8 mouse cellular contexts compared by ENCODE assay signal in genomic region chr1:37429366-37430296, GRCm38 (mm10). TPM values are rescaled to one million over a fixed set of nuclear protein-coding genes. Genes with fewer than 3 reads are reported as not detected.
DNase-seq lines count a peak whose midpoint lies in the region; ATAC-seq lines count a peak whose summit lies in the region.

TSS of gene Coa5 (minus strand) at chr1:37430103.
TSS of gene Unc50 (plus strand) at chr1:37430139.

- H3K4me2 ChIP-seq in hindbrain, embryonic 14.5 days (replicated peaks), result peak within 1 kb of the TSS; percentile 93

- no peaks in the 10 kb centered on the region for H3K9me3 ChIP-seq in hindbrain, embryonic 14.5 days (ENCODE audit: control insufficient read depth, low read length)

- 3% methylated on average over 56 of the region's 57 CpGs for WGBS in hindbrain, embryonic 14.5 days

- peak within 1 kb of the TSS; percentile 87 for H3K9ac ChIP-seq in hindbrain, embryonic 14.5 days

- peak within 1 kb of the TSS; percentile 83 for H3K4me3 ChIP-seq in hindbrain, embryonic 14.5 days (replicated peaks; ENCODE audit: low read length)

- peak; percentile 99 for ATAC-seq in hindbrain, embryonic 14.5 days (ENCODE audit: low FRiP score)

- peak; percentile 97 for DNase-seq in R1 (ENCODE audit: low read depth, low spot score)
- peak; percentile 96 to 97 for DNase-seq in cerebellum, postnatal 25 days
- peak; percentile 90 to 91 for DNase-seq in frontal cortex, postnatal 25 days (ENCODE audit: low spot score in 2 of 2)
- peak; percentile 98 for DNase-seq in hindbrain, embryonic 14.5 days (ENCODE audit: low spot score)
- peak; percentile 95 for DNase-seq in layer of hippocampus, postnatal 36 days
- DNase-seq in lung, postnatal 36 days, result peak; percentile 97
- DNase-seq in retina, postnatal 1 day, result peak; percentile 98
- peak; percentile 86 to 92 for DNase-seq in urinary bladder, adult 18-20 months (ENCODE audit: low spot score in 2 of 2)

- peaks cover 43% of the 10 kb centered on the region for H3K36me3 ChIP-seq in hindbrain, embryonic 14.5 days (replicated peaks; ENCODE audit: control insufficient read depth, insufficient read depth)

- H3K4me1 ChIP-seq in hindbrain, embryonic 14.5 days (replicated peaks; ENCODE audit: control insufficient read depth, insufficient read depth, low read length), result peaks cover 22% of the 10 kb centered on the region

- H3K27me3 ChIP-seq in hindbrain, embryonic 14.5 days (ENCODE audit: control insufficient read depth, insufficient read depth, low read length), result no peaks in the 10 kb centered on the region

- peak within 1 kb of the TSS; percentile 77 for H3K27ac ChIP-seq in hindbrain, embryonic 14.5 days

RNA-seq across cellular contexts. Expression of gene Coa5, which starts in this region (rescaled TPM):
- 69.3 and 76.4 TPM in 2 replicates for polyA plus RNA-seq in hindbrain, embryonic 14.5 days (2014; fragmentation: Nextera tagmentation; extraction: Ambion mirVana)
- total RNA-seq in layer of hippocampus, postnatal 36 days (2021), result 10 to 100 TPM; 61.9 to 64.0 TPM

RNA-seq across cellular contexts. Expression of gene Unc50, which starts in this region (rescaled TPM):
- 124 and 126 TPM in 2 replicates for polyA plus RNA-seq in hindbrain, embryonic 14.5 days (2014; fragmentation: Nextera tagmentation; extraction: Ambion mirVana)
- total RNA-seq in layer of hippocampus, postnatal 36 days (2021), result 10 to 100 TPM; 57.5 to 57.8 TPM

Comparison
In these comparisons a context has a peak if more than half of its experiments do, and no peak if none do; other contexts are left out.
1. Peak in every context shown above with its lines: DNase-seq, ATAC-seq, H3K4me3 ChIP-seq and H3K27ac ChIP-seq.